Mouse (Mus musculus) midbrain, postnatal 0 days (tissue): Measurements from ENCODE around the gene Cst9. TPM values are rescaled to one million over a fixed set of nuclear protein-coding genes. Genes with fewer than 3 reads are reported as not detected.

Source experiments
- ATAC-seq: fragments of 200-750 bp; cut with Nextera tagmentation; 2 replicates; pipeline ENCODE4 v1.8.0; 2017; ENCODE audit warnings: moderate number of reproducible peaks, mild to moderate bottlenecking, moderate TSS enrichment, moderate library complexity; ENCODE audit not compliant: low FRiP score
- DNase-seq: peaks from one replicate; pipeline ENCODE4 v3.0.0-alpha.2; 2015; ENCODE audit warnings: low spot score
- H3K27ac ChIP-seq: fragments of 300-500 bp; sonication (generic); 2 replicates; pipeline ENCODE4 v1.5.1; 2014; ENCODE audit warnings: low read depth, mild to moderate bottlenecking, low read length, mixed read lengths
- H3K27me3 ChIP-seq: fragments of 300-500 bp; sonication (generic); 2 replicates; pipeline ENCODE4 v1.6.1; 2014; ENCODE audit warnings: low read length, control low read depth, mixed read lengths; ENCODE audit not compliant: insufficient read depth
- H3K36me3 ChIP-seq: fragments of 300-500 bp; sonication (generic); 2 replicates; pipeline ENCODE4 v1.6.1; 2014; ENCODE audit warnings: low read length, control low read depth, mixed read lengths; ENCODE audit not compliant: insufficient read depth
- H3K4me1 ChIP-seq: fragments of 300-500 bp; sonication (generic); 2 replicates; pipeline ENCODE4 v1.6.1; 2014; ENCODE audit warnings: mild to moderate bottlenecking, control low read depth, antibody characterized with exemption, low read length, mixed read lengths; ENCODE audit not compliant: insufficient read depth
- H3K4me2 ChIP-seq: fragments of 300-500 bp; sonication (generic); 2 replicates; pipeline ENCODE4 v1.6.1; 2014; ENCODE audit warnings: low read depth, mild to moderate bottlenecking, low read length, mixed read lengths; ENCODE audit not compliant: poor library complexity, severe bottlenecking
- H3K4me3 ChIP-seq: fragments of 300-500 bp; sonication (generic); 2 replicates; pipeline ENCODE4 v1.5.1; 2014; ENCODE audit warnings: low read depth, mild to moderate bottlenecking, low read length, moderate library complexity
- H3K9ac ChIP-seq: fragments of 300-500 bp; sonication (generic); replicated peaks from 2 replicates; pipeline ENCODE4 v1.6.1; 2014; ENCODE audit warnings: mild to moderate bottlenecking, low read length, moderate library complexity, mixed read lengths; ENCODE audit not compliant: poor library complexity, severe bottlenecking
- H3K9me3 ChIP-seq: fragments of 300-500 bp; sonication (generic); 2 replicates; pipeline ENCODE4 v1.6.1; 2016; ENCODE audit warnings: low read length, control low read depth
- CTCF ChIP-seq: IDR thresholded peaks from 2 replicates; pipeline ENCODE4 v1.5.1; 2016; ENCODE audit warnings: antibody characterized with exemption, mild to moderate bottlenecking
- WGBS: fragments of 180-500 bp; shearing (Covaris S2); extraction: QIAGEN DNeasy Blood & Tissue Kit; methylation state at CpG from one replicate; pipeline ENCODE4 v1.1.7; 2014; 5-methylcytosine and 5-hydroxymethylcytosine counted together
- polyA plus RNA-seq: library from polyadenylated mRNA; unstranded; fragments of >200 nt; fragmentation: Nextera tagmentation; extraction: Ambion mirVana; gene quantifications from 2 replicates; pipeline ENCODE4 v1.2.1, GENCODE M21; 2015
- total RNA-seq: library from RNA; depleted of rRNA; stranded (reverse); fragments of >200 nt; gene quantifications from 2 replicates; pipeline ENCODE4 v1.2.3, GENCODE M21; 2014

The Cst9 gene
- total and polyA plus RNA-seq, 2 experiments from 2014 or later = not detected

- H3K36me3 ChIP-seq = no peaks in the 10 kb centered on the region
- no peak overlapping the region for H3K9ac ChIP-seq
- no peak overlapping the region for H3K4me3 ChIP-seq
- WGBS = 85% methylated on average over 4 of the region's 4 CpGs
- H3K27me3 ChIP-seq = no peaks in the 10 kb centered on the region
- ATAC-seq (no peak), DNase-seq (no peak)
- H3K4me2 ChIP-seq = no peak overlapping the region
- no peaks in the 10 kb centered on the region for H3K9me3 ChIP-seq
- no peaks in the 10 kb centered on the region for H3K4me1 ChIP-seq
- no peak overlapping the region for H3K27ac ChIP-seq
- TF ChIP-seq CTCF = no peak
These were observed 22.6 kb downstream of the Cst9 start for GRCm38 (mm10) chr2:148857506-148857905.

- no peaks in the 10 kb centered on the region for H3K27me3 ChIP-seq
- H3K4me3 ChIP-seq = no peak overlapping the region
- WGBS = 74% methylated on average over 4 of the region's 4 CpGs
- TF ChIP-seq CTCF = no peak
- no peak for DNase-seq
- H3K27ac ChIP-seq = no peak overlapping the region
- H3K36me3 ChIP-seq = no peaks in the 10 kb centered on the region
- H3K9me3 ChIP-seq = no peaks in the 10 kb centered on the region
- no peak overlapping the region for H3K9ac ChIP-seq
- H3K4me2 ChIP-seq = no peak overlapping the region
- no peaks in the 10 kb centered on the region for H3K4me1 ChIP-seq
- no peak for ATAC-seq
These were observed 26.0 kb downstream of the Cst9 start for GRCm38 (mm10) chr2:148860993-148861392.

GRCm38 (mm10) chr2:148861693-148862092 lies 26.7 kb downstream of the Cst9 start:
- ATAC-seq = no peak
- Histone ChIP-seq H3K4me2 (no peak overlapping the region), H3K9me3 (no peaks in the 10 kb centered on the region), H3K27me3 (no peaks in the 10 kb centered on the region), H3K4me3 (no peak overlapping the region), H3K9ac (no peak overlapping the region), H3K36me3 (no peaks in the 10 kb centered on the region), H3K4me1 (no peaks in the 10 kb centered on the region), H3K27ac (no peak overlapping the region)
- peak; percentile 42 for DNase-seq
- TF ChIP-seq CTCF = no peak

DNA sequence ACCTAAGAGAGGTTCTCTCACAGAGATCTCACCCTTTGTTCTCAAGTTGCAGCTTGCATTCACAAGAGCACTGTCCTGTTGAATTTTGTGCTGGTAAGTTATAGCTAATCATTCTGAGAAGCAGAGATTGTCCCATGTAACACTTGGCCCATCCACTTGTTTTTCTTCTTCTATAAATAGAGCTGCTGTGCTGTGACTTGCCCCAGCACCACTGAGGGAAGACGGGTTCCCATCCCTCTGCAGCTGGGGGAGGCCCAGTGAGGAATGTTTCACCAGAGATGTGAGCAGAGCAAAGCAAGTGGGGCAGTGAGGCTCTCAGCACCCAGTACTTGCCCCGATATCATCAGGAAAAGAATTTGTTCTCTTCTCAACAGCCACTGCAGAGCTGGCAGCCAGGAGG lies 30.0 kb downstream of the Cst9 start, which contains the start of gene 9230104L09Rik:
Gene 9230104L09Rik (minus strand): TSS at position 73 of the 400 bp plus-strand sequence.
- no peaks in the 10 kb centered on the region for H3K4me1 ChIP-seq
- DNase-seq (no peak), ATAC-seq (no peak)
- H3K4me3 ChIP-seq = no peak within 1 kb of the TSS
- no peak within 1 kb of the TSS for H3K9ac ChIP-seq
- no peak for TF ChIP-seq CTCF
- H3K27ac ChIP-seq = no peak within 1 kb of the TSS
- no peaks in the 10 kb centered on the region for H3K36me3 ChIP-seq
- H3K9me3 ChIP-seq = no peaks in the 10 kb centered on the region
- H3K27me3 ChIP-seq = no peaks in the 10 kb centered on the region
- 76% methylated on average over 2 of the region's 2 CpGs for WGBS
- no peak within 1 kb of the TSS for H3K4me2 ChIP-seq

DNA sequence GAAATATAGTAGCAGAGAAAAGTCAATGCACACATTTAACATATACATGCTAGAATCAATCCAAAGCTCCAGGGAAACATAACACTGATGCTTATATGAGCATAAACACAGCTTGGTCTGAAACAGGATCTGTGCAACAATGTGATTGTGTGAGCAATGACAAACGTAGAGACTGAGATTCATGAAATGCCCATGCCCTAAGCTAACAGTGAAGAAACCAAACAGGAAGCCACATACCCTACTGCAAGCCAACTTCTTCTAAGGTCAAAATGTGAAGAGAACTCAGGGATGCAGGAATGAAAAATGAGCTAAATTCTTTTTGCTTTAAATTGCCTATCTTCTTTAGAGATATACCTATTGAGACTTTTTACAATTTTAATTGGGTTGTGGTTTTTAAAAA lies 34.0 kb downstream of the Cst9 start:
- Histone ChIP-seq H3K4me1 (peaks cover 18% of the 10 kb centered on the region), H3K36me3 (peaks cover 10% of the 10 kb centered on the region), H3K9ac (no peak overlapping the region), H3K9me3 (no peaks in the 10 kb centered on the region), H3K27me3 (no peaks in the 10 kb centered on the region), H3K4me3 (no peak overlapping the region), H3K4me2 (no peak overlapping the region), H3K27ac (no peak overlapping the region)
- 85% methylated on average over 1 of the region's 1 CpGs for WGBS
- no peak for ATAC-seq
- DNase-seq = no peak
- no peak for TF ChIP-seq CTCF

GRCm38 (mm10) chr2:148870526-148870925 lies 35.6 kb downstream of the Cst9 start:
- ATAC-seq = no peak
- H3K9me3 ChIP-seq = no peaks in the 10 kb centered on the region
- H3K9ac ChIP-seq = no peak overlapping the region
- TF ChIP-seq CTCF = no peak
- peaks cover 22% of the 10 kb centered on the region for H3K4me1 ChIP-seq
- no peak overlapping the region for H3K27ac ChIP-seq
- H3K4me2 ChIP-seq = no peak overlapping the region
- no peaks in the 10 kb centered on the region for H3K27me3 ChIP-seq
- WGBS = 90% methylated on average over 3 of the region's 3 CpGs
- peaks cover 10% of the 10 kb centered on the region for H3K36me3 ChIP-seq
- H3K4me3 ChIP-seq = no peak overlapping the region
- no peak for DNase-seq
